Mouse (Mus musculus) forebrain, embryonic 16.5 days (tissue): ENCODE data around the gene Ano10. TPM values are rescaled to one million over a fixed set of nuclear protein-coding genes. Genes with fewer than 3 reads are reported as not detected.
"Not testable (repeated sequence)": the region's sequence is repeated elsewhere in the genome, so short reads cannot be mapped to it uniquely, and the experiment has no call there.

Experiments used
- ATAC-seq: fragments of 200-750 bp; cut with Nextera tagmentation; 2 replicates; pipeline ENCODE4 v1.8.0; 2017; ENCODE audit warnings: mild to moderate bottlenecking, moderate library complexity
- H3K27ac ChIP-seq: fragments of 300-500 bp; sonication (generic); 2 replicates; pipeline ENCODE4 v1.5.1; 2014; ENCODE audit warnings: low read length, control low read depth
- H3K27me3 ChIP-seq: fragments of 300-500 bp; sonication (generic); replicated peaks from 2 replicates; pipeline ENCODE4 v1.6.1; 2014; ENCODE audit warnings: low read length; ENCODE audit not compliant: control insufficient read depth, insufficient read depth
- H3K36me3 ChIP-seq: fragments of 300-500 bp; sonication (generic); 2 replicates; pipeline ENCODE4 v1.6.1; 2014; ENCODE audit not compliant: control insufficient read depth, insufficient read depth
- H3K4me1 ChIP-seq: fragments of 300-500 bp; sonication (generic); replicated peaks from 2 replicates; pipeline ENCODE4 v1.6.1; 2014; ENCODE audit warnings: low read length; ENCODE audit not compliant: control insufficient read depth, insufficient read depth
- H3K4me2 ChIP-seq: fragments of 300-500 bp; sonication (generic); 2 replicates; pipeline ENCODE4 v1.6.1; 2014; ENCODE audit warnings: mild to moderate bottlenecking, low read length, control low read depth
- H3K4me3 ChIP-seq: fragments of 300-500 bp; sonication (generic); replicated peaks from 2 replicates; pipeline ENCODE4 v1.5.1; 2014; ENCODE audit warnings: mild to moderate bottlenecking, low read length, control low read depth
- H3K9ac ChIP-seq: fragments of 300-500 bp; sonication (generic); replicated peaks from 2 replicates; pipeline ENCODE4 v1.6.1; 2014; ENCODE audit warnings: low read depth, low read length, control low read depth
- H3K9me3 ChIP-seq: fragments of 300-500 bp; sonication (generic); 2 replicates; pipeline ENCODE4 v1.6.1; 2016; ENCODE audit warnings: low read length; ENCODE audit not compliant: control insufficient read depth
- WGBS: fragments of 180-500 bp; shearing (Covaris S2); extraction: QIAGEN DNeasy Blood & Tissue Kit; methylation state at CpG from one replicate; pipeline ENCODE4 v1.1.7; 2014; 5-methylcytosine and 5-hydroxymethylcytosine counted together
- polyA plus RNA-seq: library from polyadenylated mRNA; unstranded; fragments of >200 nt; fragmentation: Nextera tagmentation; extraction: Ambion mirVana; gene quantifications from 2 replicates; pipeline ENCODE4 v1.2.1, GENCODE M21; 2015

Gene Ano10
- polyA plus RNA-seq, 1 experiment from 2014 or later, result 35.0 TPM

- no peaks in the 10 kb centered on the region for H3K27me3 ChIP-seq
- H3K4me3 ChIP-seq, result no peak overlapping the region
- ATAC-seq, result no peak
- H3K27ac ChIP-seq, result no peak overlapping the region
- H3K9me3 ChIP-seq, result no peaks in the 10 kb centered on the region
- peaks cover 5% of the 10 kb centered on the region; the same call in 1 of the 2 replicates for H3K4me1 ChIP-seq
- WGBS, result 53% methylated on average over 11 of the region's 11 CpGs
- no peak overlapping the region for H3K4me2 ChIP-seq
- H3K36me3 ChIP-seq, result no peaks in the 10 kb centered on the region
- H3K9ac ChIP-seq, result no peak overlapping the region
Observed at GRCm38 (mm10) chr9:122315501-122315900, 21.3 kb upstream of the Ano10 start.

DNA sequence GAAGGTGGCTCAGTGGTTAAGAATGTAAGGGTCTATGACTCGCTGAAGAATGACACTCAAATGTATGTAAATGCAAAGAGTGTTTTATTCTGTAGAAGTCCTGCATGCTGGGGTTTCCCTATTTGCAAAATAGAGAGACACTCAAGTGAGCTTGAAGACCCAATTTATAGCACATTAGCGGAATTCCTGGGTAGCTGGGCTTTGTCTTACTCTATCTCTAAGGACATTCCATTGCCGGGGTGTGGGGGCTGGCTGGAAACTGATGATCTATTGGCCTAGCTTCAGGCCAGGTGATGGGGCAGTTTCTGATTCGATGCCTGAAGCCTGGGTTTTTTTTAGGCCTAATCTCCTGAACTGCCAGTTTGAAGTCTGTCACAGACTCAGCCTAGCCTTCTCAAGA, 20.7 kb upstream of the Ano10 start:
- no peak overlapping the region for H3K9ac ChIP-seq
- no peak overlapping the region for H3K27ac ChIP-seq
- peaks cover 10% of the 10 kb centered on the region; the same call in 1 of the 2 replicates for H3K4me1 ChIP-seq
- H3K36me3 ChIP-seq, result no peaks in the 10 kb centered on the region
- WGBS, result 60% methylated on average over 4 of the region's 4 CpGs
- H3K27me3 ChIP-seq, result no peaks in the 10 kb centered on the region
- H3K9me3 ChIP-seq, result no peaks in the 10 kb centered on the region
- ATAC-seq, result no peak
- no peak overlapping the region for H3K4me3 ChIP-seq
- H3K4me2 ChIP-seq, result no peak overlapping the region

GRCm38 (mm10) chr9:122314386-122314785, 20.2 kb upstream of the Ano10 start:
- no peak for ATAC-seq
- no peaks in the 10 kb centered on the region for H3K27me3 ChIP-seq
- no peak overlapping the region for H3K27ac ChIP-seq
- H3K9me3 ChIP-seq, result no peaks in the 10 kb centered on the region
- H3K36me3 ChIP-seq, result no peaks in the 10 kb centered on the region
- H3K4me3 ChIP-seq, result no peak overlapping the region
- peaks cover 10% of the 10 kb centered on the region; the same call in 1 of the 2 replicates for H3K4me1 ChIP-seq
- H3K4me2 ChIP-seq, result no peak overlapping the region
- no peak overlapping the region for H3K9ac ChIP-seq
- WGBS, result 84% methylated on average over 6 of the region's 6 CpGs

DNA sequence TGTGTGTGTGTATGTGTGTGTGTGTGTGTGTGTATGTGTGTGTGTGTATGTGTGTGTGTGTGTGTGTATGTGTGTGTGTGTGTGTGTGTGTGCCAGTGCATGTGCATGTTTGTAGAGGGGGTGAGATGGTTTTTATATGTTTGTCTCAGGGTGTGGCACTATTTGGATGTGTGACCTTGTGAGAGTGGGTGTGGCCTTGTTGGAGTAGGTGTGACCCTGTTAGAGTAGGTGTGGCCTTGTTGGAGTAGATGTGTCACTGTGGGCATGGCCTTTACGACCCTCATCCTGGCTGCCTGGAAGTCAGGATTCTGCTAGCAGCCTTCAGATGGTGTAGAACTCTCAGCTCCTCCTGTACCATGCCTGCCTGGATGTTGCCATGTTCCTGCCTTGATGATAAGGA, 18.9 kb upstream of the Ano10 start:
- not testable (repeated sequence) for H3K9ac ChIP-seq, H3K4me3 ChIP-seq, H3K4me1 ChIP-seq, H3K27ac ChIP-seq, H3K36me3 ChIP-seq, ATAC-seq, H3K9me3 ChIP-seq, H3K27me3 ChIP-seq, H3K4me2 ChIP-seq
- WGBS, result 89% methylated on average over 1 of the region's 1 CpGs

DNA sequence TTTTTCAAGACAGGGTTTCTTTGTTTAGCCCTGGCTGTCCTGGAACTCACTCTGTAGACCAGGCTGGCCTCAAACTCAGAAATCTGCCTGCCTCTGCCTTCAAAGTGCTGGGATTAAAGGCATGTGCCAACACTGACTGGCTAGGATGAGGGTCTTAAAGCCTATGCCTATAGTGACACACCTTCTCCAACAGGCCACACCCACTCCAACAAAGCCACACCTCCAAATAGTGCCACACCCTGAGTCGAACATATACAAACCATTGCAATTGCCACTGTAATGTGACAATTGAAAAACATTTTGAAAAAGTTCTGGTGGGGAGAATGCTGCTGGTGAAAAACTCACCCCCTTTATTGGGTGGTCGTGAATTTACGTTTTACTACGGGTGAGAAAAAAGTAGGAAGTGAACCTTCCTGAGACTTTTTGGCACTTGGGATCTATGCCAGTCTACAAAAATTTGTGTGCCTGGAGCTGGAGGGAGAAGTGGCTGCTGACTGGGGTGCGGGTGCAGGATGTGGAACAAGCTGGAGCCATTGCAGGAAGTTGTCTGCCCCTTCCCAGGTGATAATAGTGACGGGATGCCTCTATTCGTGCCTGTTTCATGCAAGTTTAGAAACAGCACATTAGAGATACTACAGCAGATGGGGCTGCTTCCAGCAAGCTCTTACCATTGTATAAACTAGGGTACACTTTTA, 18.2 kb upstream of the Ano10 start:
- ATAC-seq, result no peak
- H3K36me3 ChIP-seq, result no peaks in the 10 kb centered on the region
- 89% methylated on average over 7 of the region's 7 CpGs for WGBS

GRCm38 (mm10) chr9:122311051-122311760, 17.0 kb upstream of the Ano10 start:
- Histone ChIP-seq H3K36me3 (no peaks in the 10 kb centered on the region), H3K27ac (peak overlapping the region; percentile 71), H3K4me2 (peak overlapping the region; percentile 60), H3K9me3 (no peaks in the 10 kb centered on the region), H3K9ac (peak overlapping the region; percentile 57), H3K4me3 (peak overlapping the region; percentile 50), H3K4me1 (peaks cover 10% of the 10 kb centered on the region; the same call in 1 of the 2 replicates), H3K27me3 (no peaks in the 10 kb centered on the region)
- ATAC-seq, result no peak
- 72% methylated on average over 7 of the region's 7 CpGs for WGBS

More for the DNA sequence above, 18.2 kb upstream of the Ano10 start:
- H3K27ac ChIP-seq, result no peak overlapping the region
- H3K9me3 ChIP-seq, result no peaks in the 10 kb centered on the region
- H3K4me2 ChIP-seq, result no peak overlapping the region
- no peak overlapping the region for H3K9ac ChIP-seq
- peaks cover 10% of the 10 kb centered on the region; the same call in 1 of the 2 replicates for H3K4me1 ChIP-seq
- H3K4me3 ChIP-seq, result no peak overlapping the region
- no peaks in the 10 kb centered on the region for H3K27me3 ChIP-seq

DNA sequence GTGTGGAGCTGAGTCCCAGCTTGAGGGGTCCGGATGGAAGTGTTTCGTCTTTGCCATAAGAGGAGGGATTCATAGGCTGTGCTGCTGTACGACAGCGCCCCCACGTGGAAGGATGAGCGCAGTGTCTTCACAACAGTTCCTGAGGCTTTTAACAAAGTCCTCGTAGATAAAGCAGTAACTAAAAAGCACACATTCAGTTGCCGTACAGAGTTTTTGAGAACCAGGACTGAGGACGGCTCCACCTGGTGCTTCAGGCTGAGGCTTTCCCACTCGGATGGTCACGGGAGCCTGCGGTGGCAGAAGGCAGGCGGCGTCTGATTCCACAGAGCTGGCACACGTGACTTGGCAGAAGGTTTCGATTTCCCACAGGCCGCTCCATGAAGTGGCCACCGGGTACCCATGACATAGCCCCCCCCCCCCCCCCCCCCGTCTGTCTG, 16.4 kb upstream of the Ano10 start:
- Histone ChIP-seq H3K4me1 (peaks cover 10% of the 10 kb centered on the region; the same call in 1 of the 2 replicates), H3K27ac (peak overlapping the region; percentile 71), H3K4me3 (peak overlapping the region; percentile 50), H3K4me2 (peak overlapping the region; percentile 60), H3K36me3 (no peaks in the 10 kb centered on the region), H3K27me3 (no peaks in the 10 kb centered on the region), H3K9ac (peak overlapping the region; percentile 57), H3K9me3 (no peaks in the 10 kb centered on the region)
- under 1% methylated on average over 19 of the region's 19 CpGs for WGBS
- ATAC-seq, result peak; percentile 94

- H3K9ac ChIP-seq, result no peak overlapping the region
- H3K27ac ChIP-seq, result peak overlapping the region; percentile 41; the same call in 1 of the 2 replicates
- ATAC-seq, result no peak
- no peak overlapping the region for H3K4me2 ChIP-seq
- no peaks in the 10 kb centered on the region for H3K36me3 ChIP-seq
- H3K4me3 ChIP-seq, result no peak overlapping the region
- no peaks in the 10 kb centered on the region for H3K9me3 ChIP-seq
- no peaks in the 10 kb centered on the region for H3K27me3 ChIP-seq
- peaks cover 10% of the 10 kb centered on the region; the same call in 1 of the 2 replicates for H3K4me1 ChIP-seq
- WGBS, result 75% methylated on average over 14 of the region's 14 CpGs
Observed at GRCm38 (mm10) chr9:122309013-122309980, 15.1 kb upstream of the Ano10 start.
